Mouse (Mus musculus) fibroblast of lung, adult 2 months (primary cell): Measurements from ENCODE around the gene Sncb.
A peak's percentile ranks its signal among the peaks of the same experiment; 100 is the strongest.

Experiments used
- DNase-seq: peaks from one replicate; pipeline ENCODE4 v3.0.0-alpha.2; 2011; ENCODE audit warnings: low read depth

Sncb gene

DNA sequence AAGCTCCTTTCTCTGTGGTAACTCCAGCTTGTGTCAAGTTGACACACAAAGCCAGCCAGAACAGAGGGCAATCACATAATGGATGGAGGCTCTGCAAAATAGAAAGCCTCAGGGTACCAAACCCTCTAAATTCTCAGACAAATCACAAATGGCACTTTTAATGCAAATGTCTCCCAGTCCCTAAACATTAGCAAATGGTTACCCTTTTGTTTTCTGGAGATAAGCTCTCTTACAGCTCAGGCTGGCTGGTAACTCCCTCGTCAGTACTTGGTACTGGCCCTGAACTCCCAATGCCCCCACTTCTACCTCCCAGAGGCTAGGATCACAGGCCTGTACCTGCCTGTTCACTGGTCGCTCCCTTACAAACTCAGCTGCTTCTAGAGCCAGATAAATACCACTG, 16.8 kb upstream of the Sncb start:
- no peak for DNase-seq

DNA sequence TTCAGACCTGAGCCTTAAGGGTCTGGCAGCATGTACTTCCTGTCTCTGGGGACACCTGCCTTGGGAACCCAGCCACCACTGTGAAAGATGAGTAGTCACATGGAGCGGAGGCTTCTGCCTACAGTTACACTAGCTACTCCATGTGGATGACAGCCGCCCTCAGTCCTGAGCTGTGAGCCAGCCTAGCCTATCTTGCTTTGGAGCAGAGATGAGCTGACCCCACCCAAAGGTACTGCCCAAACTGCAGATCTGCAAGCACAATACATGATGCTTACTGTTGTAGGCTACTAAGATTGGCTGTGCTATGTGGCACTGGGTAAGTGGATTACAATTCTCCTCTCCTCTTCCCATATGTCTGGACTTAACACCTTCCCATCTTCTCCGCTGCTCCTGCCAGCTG, 14.7 kb upstream of the Sncb start:
- no peak for DNase-seq

DNA sequence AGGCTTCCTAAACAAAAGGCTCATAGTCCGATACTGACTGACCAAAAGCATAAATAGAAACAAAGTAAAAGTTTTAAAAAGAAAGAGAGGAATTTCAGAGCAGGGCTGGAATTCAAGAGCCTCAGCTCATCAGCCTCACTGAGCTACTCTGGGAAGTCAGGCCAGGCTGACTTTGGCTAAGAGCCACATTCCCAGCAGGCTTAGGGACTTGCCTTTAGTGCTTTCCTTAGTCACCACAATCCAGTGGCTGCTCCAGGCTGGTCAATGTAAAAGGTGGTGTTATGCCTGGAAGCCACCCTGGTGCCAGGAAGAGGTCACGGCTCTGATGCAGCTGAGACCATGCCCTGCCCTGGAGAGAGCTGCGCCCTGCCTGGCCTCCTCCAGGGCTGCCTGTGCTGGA, 14.2 kb upstream of the Sncb start:
- peak; percentile 57 for DNase-seq

GRCm38 (mm10) chr13:54767012-54767411, 617 bp upstream of the Sncb start:
- no peak for DNase-seq

- no peak for DNase-seq
Measured at GRCm38 (mm10) chr13:54765281-54766191, 859 bp downstream of the Sncb start.

DNA sequence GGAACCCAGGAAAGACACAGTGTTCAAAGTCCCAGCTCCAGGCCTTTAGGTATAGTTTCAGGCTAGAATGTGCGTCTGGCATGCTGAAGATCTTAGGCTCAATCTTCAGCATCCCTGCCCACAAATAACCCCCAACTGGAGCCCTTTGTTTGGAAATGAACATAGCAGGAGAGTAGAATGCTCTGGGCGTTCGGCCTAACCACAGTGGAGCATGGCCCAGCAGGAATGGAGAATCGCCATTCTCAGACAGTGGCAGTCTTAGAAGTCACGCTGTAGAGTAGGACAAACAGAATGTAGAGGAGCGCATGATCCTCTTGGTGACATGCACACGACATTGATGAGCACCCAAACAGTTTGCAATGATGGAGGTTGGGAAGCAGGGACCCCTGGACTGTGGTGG, 5.5 kb downstream of the Sncb start:
- no peak for DNase-seq

GRCm38 (mm10) chr13:54760164-54760795, 6.1 kb downstream of the Sncb start:
- DNase-seq, result no peak

GRCm38 (mm10) chr13:54759496-54759895, 6.9 kb downstream of the Sncb start:
- DNase-seq, result no peak

- no peak for DNase-seq
Measured at GRCm38 (mm10) chr13:54758756-54759470, 7.5 kb downstream of the Sncb start.

- peak; percentile 59 for DNase-seq
Measured at GRCm38 (mm10) chr13:54758045-54758755, 8.2 kb downstream of the Sncb start.

- DNase-seq, result no peak
Measured at GRCm38 (mm10) chr13:54757093-54757830, 9.1 kb downstream of the Sncb start.

- DNase-seq, result no peak
Measured at GRCm38 (mm10) chr13:54756156-54756712, 10.2 kb downstream of the Sncb start.

- no peak for DNase-seq
Measured at GRCm38 (mm10) chr13:54755201-54755830, 11.1 kb downstream of the Sncb start.

DNA sequence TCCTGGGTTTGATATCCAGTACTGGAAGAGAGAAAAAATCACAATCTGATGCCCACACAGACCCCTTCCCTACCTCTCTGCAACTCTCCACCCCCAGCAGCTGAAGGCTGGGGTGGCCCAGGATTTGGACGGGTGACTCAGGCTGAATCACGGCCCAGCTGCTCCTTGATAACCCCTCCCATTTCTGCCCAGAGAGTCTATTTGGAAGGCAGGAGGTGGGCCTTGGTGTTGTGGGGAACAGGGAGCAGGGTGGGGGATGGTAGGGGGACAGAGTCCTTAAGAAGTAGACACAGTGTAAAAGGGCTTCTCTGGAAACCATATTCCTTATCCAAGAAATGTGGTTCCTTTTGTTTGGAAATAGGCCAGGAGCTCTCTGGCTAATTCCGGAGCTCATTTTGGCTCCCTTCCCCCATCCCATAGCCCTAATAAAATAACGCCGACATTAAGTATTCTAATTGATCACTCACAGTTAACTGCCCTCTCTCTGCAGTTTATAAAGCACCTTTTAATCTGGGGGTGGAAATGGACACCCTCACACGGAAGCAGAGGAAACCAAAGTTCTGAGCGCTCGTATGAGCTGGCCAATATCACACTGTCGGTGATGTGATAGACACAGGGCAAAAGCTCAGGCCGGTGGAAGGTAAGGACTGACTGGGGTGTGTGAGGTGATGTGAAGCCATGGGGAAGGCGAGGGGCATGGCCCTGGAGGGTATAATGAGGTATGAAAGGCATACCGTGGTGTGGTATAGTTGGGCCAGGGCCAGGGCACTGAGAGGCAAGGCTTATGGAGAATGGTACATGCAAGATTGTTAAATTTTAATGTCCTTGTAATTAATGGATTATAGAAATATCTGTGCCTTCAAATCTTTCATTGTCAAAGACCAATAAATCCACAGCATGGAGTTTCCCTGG, 12.0 kb downstream of the Sncb start:
- no peak for DNase-seq

- no peak for DNase-seq
Measured at GRCm38 (mm10) chr13:54753733-54754132, 12.7 kb downstream of the Sncb start.

DNA sequence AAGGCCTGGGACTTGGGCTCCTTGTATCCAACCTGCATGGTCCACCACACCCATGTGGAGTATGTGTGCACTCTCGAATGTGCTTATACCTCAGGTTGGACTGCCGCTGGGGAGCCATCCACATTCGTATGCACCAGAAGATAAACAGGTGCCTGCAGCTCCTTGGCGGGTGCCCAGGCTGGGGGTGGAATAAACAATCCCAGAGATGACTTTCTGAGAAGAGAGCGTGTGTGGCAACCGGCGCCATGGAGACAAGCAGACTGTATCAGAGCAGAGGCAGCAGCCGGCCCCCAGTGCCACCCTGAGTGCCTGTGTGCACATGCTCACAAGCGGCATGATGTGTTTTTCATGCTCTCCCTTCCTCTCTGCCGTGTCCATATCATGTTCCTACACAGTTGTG, 13.7 kb downstream of the Sncb start:
- DNase-seq, result no peak

GRCm38 (mm10) chr13:54750699-54751098, 15.7 kb downstream of the Sncb start:
- no peak for DNase-seq

DNA sequence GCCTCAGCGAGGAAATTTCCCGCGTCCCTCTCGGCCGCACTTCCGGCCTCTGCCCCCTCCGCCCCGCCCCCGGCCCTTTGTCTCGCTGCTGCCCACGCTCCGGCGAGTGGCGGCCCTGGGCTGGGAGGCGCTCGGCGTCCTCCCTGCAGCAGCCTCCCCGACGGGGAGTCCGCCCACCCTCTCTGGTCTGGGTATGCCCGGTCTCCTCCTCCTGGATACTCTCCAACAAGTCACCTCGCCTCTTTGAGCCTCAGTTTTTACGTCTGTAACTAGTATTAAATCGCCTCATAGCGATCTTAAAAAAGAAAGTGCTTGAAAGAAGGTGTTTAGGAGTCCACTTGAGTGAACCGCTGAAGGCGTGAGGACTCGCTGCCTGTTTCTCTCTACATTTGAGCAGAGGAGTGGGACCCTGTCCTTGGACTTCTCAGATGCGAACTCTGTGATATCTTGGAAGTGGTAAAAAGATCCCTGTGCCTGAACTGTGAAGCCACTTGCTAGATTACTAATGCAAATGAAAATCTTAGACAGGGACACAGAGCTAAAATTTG, 16.5 kb downstream of the Sncb start, which contains the start of gene Gprin1:
TSS of gene Gprin1 (minus strand) at position 11 of the 548 bp plus-strand sequence.
- no peak for DNase-seq
